Mouse (Mus musculus) hindbrain, embryonic 14.5 days (tissue): ENCODE measurements at regions not wholly inside any gene's neighbourhood (a gene's known extent, or its start where the extent isn't known, plus 50 kb on each side); places are given as distances from the start of the nearest gene placed in this dataset.

Source experiments
- ATAC-seq: fragments of 200-750 bp; cut with Nextera tagmentation; 2 replicates; pipeline ENCODE4 v1.8.0; 2017; ENCODE audit warnings: moderate number of reproducible peaks, mild to moderate bottlenecking, moderate TSS enrichment, moderate library complexity; ENCODE audit not compliant: low FRiP score
- DNase-seq: peaks from one replicate; pipeline ENCODE4 v3.0.0-alpha.2; 2015; ENCODE audit warnings: low spot score
- H3K27ac ChIP-seq: fragments of 300-500 bp; sonication (generic); 2 replicates; pipeline ENCODE4 v1.5.1; 2014; ENCODE audit warnings: mild to moderate bottlenecking, moderate library complexity
- H3K27me3 ChIP-seq: fragments of 300-500 bp; sonication (generic); 2 replicates; pipeline ENCODE4 v1.6.1; 2014; ENCODE audit warnings: mild to moderate bottlenecking, low read length, mixed read lengths; ENCODE audit not compliant: control insufficient read depth, insufficient read depth
- H3K36me3 ChIP-seq: fragments of 300-500 bp; sonication (generic); replicated peaks from 2 replicates; pipeline ENCODE4 v1.6.1; 2014; ENCODE audit not compliant: control insufficient read depth, insufficient read depth
- H3K4me1 ChIP-seq: fragments of 300-500 bp; sonication (generic); replicated peaks from 2 replicates; pipeline ENCODE4 v1.6.1; 2014; ENCODE audit warnings: antibody characterized with exemption, low read length, mixed read lengths; ENCODE audit not compliant: control insufficient read depth, insufficient read depth
- H3K4me2 ChIP-seq: fragments of 300-500 bp; sonication (generic); replicated peaks from 2 replicates; pipeline ENCODE4 v1.6.1; 2014; ENCODE audit warnings: mild to moderate bottlenecking, moderate library complexity
- H3K4me3 ChIP-seq: fragments of 300-500 bp; sonication (generic); replicated peaks from 2 replicates; pipeline ENCODE4 v1.5.1; 2014; ENCODE audit warnings: mild to moderate bottlenecking, low read length
- H3K9ac ChIP-seq: fragments of 300-500 bp; sonication (generic); 2 replicates; pipeline ENCODE4 v1.6.1; 2014
- H3K9me3 ChIP-seq: fragments of 300-500 bp; sonication (generic); 2 replicates; pipeline ENCODE4 v1.6.1; 2016; ENCODE audit warnings: low read length; ENCODE audit not compliant: control insufficient read depth
- WGBS: fragments of 180-500 bp; shearing (Covaris S2); extraction: QIAGEN DNeasy Blood & Tissue Kit; methylation state at CpG from one replicate; pipeline ENCODE4 v1.1.7; 2014; 5-methylcytosine and 5-hydroxymethylcytosine counted together

- no peak for ATAC-seq
- 88% methylated on average over 3 of the region's 3 CpGs for WGBS
- H3K9me3 ChIP-seq: no peaks in the 10 kb centered on the region
Measured at GRCm38 (mm10) chr14:87689866-87690265, 273.4 kb downstream of the Tdrd3 start.

GRCm38 (mm10) chr14:87736456-87736855 lies 320.0 kb downstream of the Tdrd3 start:
- H3K4me3 ChIP-seq: no peak overlapping the region
- ATAC-seq (no peak), DNase-seq (no peak)
- no peak overlapping the region for H3K4me2 ChIP-seq
- H3K9ac ChIP-seq: no peak overlapping the region
- H3K9me3 ChIP-seq: no peaks in the 10 kb centered on the region
- H3K27me3 ChIP-seq: no peaks in the 10 kb centered on the region
- no peak overlapping the region for H3K27ac ChIP-seq
- no peaks in the 10 kb centered on the region for H3K36me3 ChIP-seq
- H3K4me1 ChIP-seq: no peaks in the 10 kb centered on the region
- WGBS: 83% methylated on average over 1 of the region's 1 CpGs

More at GRCm38 (mm10) chr14:87689866-87690265, 273.4 kb downstream of the Tdrd3 start:
- H3K27me3 ChIP-seq: no peaks in the 10 kb centered on the region
- no peak overlapping the region for H3K4me2 ChIP-seq
- no peak overlapping the region for H3K9ac ChIP-seq
- H3K4me1 ChIP-seq: no peaks in the 10 kb centered on the region
- no peak for DNase-seq
- no peaks in the 10 kb centered on the region for H3K36me3 ChIP-seq
- no peak overlapping the region for H3K27ac ChIP-seq
- H3K4me3 ChIP-seq: no peak overlapping the region

- 68% methylated on average over 8 of the region's 8 CpGs for WGBS
Measured at GRCm38 (mm10) chr14:87745524-87745923, 329.1 kb downstream of the Tdrd3 start.

GRCm38 (mm10) chr14:87746011-87746410 lies 329.6 kb downstream of the Tdrd3 start:
- no peak overlapping the region for H3K9ac ChIP-seq
- H3K27ac ChIP-seq: no peak overlapping the region
- H3K4me3 ChIP-seq: no peak overlapping the region
- no peaks in the 10 kb centered on the region for H3K27me3 ChIP-seq
- no peaks in the 10 kb centered on the region for H3K4me1 ChIP-seq
- H3K4me2 ChIP-seq: no peak overlapping the region
- WGBS: 49% methylated on average over 5 of the region's 5 CpGs
- DNase-seq (no peak), ATAC-seq (no peak)
- no peaks in the 10 kb centered on the region for H3K36me3 ChIP-seq
- no peaks in the 10 kb centered on the region for H3K9me3 ChIP-seq

More at GRCm38 (mm10) chr14:87745524-87745923, 329.1 kb downstream of the Tdrd3 start:
- no peak overlapping the region for H3K27ac ChIP-seq
- H3K4me1 ChIP-seq: no peaks in the 10 kb centered on the region
- ATAC-seq: no peak
- no peaks in the 10 kb centered on the region for H3K36me3 ChIP-seq
- H3K9me3 ChIP-seq: no peaks in the 10 kb centered on the region
- H3K4me3 ChIP-seq: no peak overlapping the region
- no peak overlapping the region for H3K9ac ChIP-seq
- no peak overlapping the region for H3K4me2 ChIP-seq
- H3K27me3 ChIP-seq: no peaks in the 10 kb centered on the region
- no peak for DNase-seq

GRCm38 (mm10) chr14:87749068-87749467 lies 332.6 kb downstream of the Tdrd3 start:
- 41% methylated on average over 3 of the region's 3 CpGs for WGBS
- H3K36me3 ChIP-seq: no peaks in the 10 kb centered on the region
- no peak overlapping the region for H3K4me3 ChIP-seq
- no peak overlapping the region for H3K27ac ChIP-seq
- H3K4me1 ChIP-seq: no peaks in the 10 kb centered on the region
- ATAC-seq (peak; percentile 78; the same call in 1 of the 2 replicates), DNase-seq (no peak)
- H3K9ac ChIP-seq: no peak overlapping the region
- no peaks in the 10 kb centered on the region for H3K27me3 ChIP-seq
- H3K4me2 ChIP-seq: no peak overlapping the region
- H3K9me3 ChIP-seq: no peaks in the 10 kb centered on the region

- no peak for ATAC-seq
Measured at GRCm38 (mm10) chr14:87749762-87750161, 333.3 kb downstream of the Tdrd3 start.

GRCm38 (mm10) chr14:87750665-87751170 lies 334.3 kb downstream of the Tdrd3 start:
- DNase-seq (no peak), ATAC-seq (no peak)
- no peaks in the 10 kb centered on the region for H3K27me3 ChIP-seq
- no peak overlapping the region for H3K27ac ChIP-seq
- no peaks in the 10 kb centered on the region for H3K4me1 ChIP-seq
- no peak overlapping the region for H3K4me3 ChIP-seq
- 89% methylated on average over 3 of the region's 3 CpGs for WGBS
- no peak overlapping the region for H3K4me2 ChIP-seq
- no peaks in the 10 kb centered on the region for H3K36me3 ChIP-seq
- no peak overlapping the region for H3K9ac ChIP-seq
- H3K9me3 ChIP-seq: no peaks in the 10 kb centered on the region

More at GRCm38 (mm10) chr14:87749762-87750161, 333.3 kb downstream of the Tdrd3 start:
- Histone ChIP-seq H3K27me3 (no peaks in the 10 kb centered on the region), H3K9ac (no peak overlapping the region), H3K36me3 (no peaks in the 10 kb centered on the region), H3K4me3 (no peak overlapping the region), H3K4me1 (no peaks in the 10 kb centered on the region), H3K27ac (no peak overlapping the region), H3K4me2 (no peak overlapping the region), H3K9me3 (no peaks in the 10 kb centered on the region)
- DNase-seq: no peak

- H3K9me3 ChIP-seq: no peaks in the 10 kb centered on the region
- no peak for ATAC-seq
- no peaks in the 10 kb centered on the region for H3K27me3 ChIP-seq
- no peak for DNase-seq
- H3K4me3 ChIP-seq: no peak overlapping the region
- H3K9ac ChIP-seq: no peak overlapping the region
- H3K27ac ChIP-seq: no peak overlapping the region
- WGBS: 61% methylated on average over 4 of the region's 4 CpGs
- no peaks in the 10 kb centered on the region for H3K36me3 ChIP-seq
- no peak overlapping the region for H3K4me2 ChIP-seq
- H3K4me1 ChIP-seq: no peaks in the 10 kb centered on the region
Measured at GRCm38 (mm10) chr14:87754744-87755143, 338.3 kb downstream of the Tdrd3 start.

GRCm38 (mm10) chr14:87775332-87775890 lies 359.0 kb downstream of the Tdrd3 start:
- no peak overlapping the region for H3K9ac ChIP-seq
- H3K27me3 ChIP-seq: no peaks in the 10 kb centered on the region
- no peak overlapping the region for H3K27ac ChIP-seq
- ATAC-seq (no peak), DNase-seq (no peak)
- H3K36me3 ChIP-seq: no peaks in the 10 kb centered on the region
- H3K9me3 ChIP-seq: no peaks in the 10 kb centered on the region
- H3K4me1 ChIP-seq: no peaks in the 10 kb centered on the region
- no peak overlapping the region for H3K4me3 ChIP-seq
- H3K4me2 ChIP-seq: no peak overlapping the region

- no peaks in the 10 kb centered on the region for H3K27me3 ChIP-seq
- no peak overlapping the region for H3K27ac ChIP-seq
- WGBS: 82% methylated on average over 1 of the region's 1 CpGs
- DNase-seq (no peak), ATAC-seq (no peak)
- no peaks in the 10 kb centered on the region for H3K4me1 ChIP-seq
- no peaks in the 10 kb centered on the region for H3K9me3 ChIP-seq
- no peak overlapping the region for H3K4me3 ChIP-seq
- no peak overlapping the region for H3K4me2 ChIP-seq
- H3K9ac ChIP-seq: no peak overlapping the region
- H3K36me3 ChIP-seq: no peaks in the 10 kb centered on the region
Measured at GRCm38 (mm10) chr14:87799803-87800202, 383.4 kb downstream of the Tdrd3 start.
